Mouse (Mus musculus): ENCODE measurements around the gene Zdhhc17.

Gene Zdhhc17

DNA sequence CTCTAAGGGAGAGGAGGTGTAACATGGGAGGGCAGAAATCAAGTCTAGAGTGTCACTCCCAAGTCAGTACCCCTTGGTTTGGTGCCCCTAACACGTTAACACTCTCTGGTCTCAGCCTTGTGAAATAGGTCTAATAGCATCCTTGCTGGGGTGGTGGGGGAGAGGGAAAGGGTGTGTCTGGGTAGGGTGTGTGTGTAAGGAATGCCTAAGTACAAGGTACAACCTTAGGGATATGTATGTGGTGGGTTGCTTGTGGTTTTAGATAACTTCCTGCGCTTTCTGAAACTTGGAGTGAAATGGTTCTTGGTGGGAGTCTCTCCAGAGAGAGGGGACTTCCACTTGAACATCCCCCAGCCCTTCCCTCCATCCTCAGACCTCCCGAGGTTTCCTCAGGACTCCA is 88.0 kb downstream of the Zdhhc17 start:
- DNase-seq (ENCODE audit: low spot score in 2 of 2) = no peak

DNA sequence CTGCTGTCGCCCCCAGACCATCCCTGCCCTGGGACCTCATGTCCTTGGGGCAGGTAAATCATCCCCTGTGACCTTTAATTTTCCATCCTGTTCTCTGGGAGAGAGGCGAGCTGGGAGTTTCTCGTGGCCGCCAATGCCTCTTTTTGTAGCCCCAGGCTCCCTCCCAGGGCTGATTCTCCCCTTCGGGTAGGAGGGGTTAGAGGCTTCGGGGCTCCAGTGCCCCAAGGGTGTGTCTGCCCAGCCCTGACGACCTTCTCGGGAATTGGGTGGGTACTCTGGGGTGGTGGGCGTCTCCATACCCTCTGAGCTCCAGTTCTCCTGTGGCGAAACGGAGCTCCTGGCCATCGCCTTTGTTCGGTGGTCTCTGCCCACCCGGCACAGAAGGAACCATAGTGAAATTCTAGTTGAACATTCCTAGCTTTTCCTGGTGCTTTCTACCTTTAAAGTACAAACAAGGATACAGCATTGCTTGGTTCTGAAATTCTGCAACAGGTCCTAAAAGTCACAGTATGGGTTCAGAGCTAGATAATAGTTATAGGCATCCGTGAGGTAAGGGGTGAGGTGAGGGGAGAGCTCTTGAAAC is 89.5 kb downstream of the Zdhhc17 start:
- no peak for DNase-seq (ENCODE audit: low spot score in 2 of 2)

DNA sequence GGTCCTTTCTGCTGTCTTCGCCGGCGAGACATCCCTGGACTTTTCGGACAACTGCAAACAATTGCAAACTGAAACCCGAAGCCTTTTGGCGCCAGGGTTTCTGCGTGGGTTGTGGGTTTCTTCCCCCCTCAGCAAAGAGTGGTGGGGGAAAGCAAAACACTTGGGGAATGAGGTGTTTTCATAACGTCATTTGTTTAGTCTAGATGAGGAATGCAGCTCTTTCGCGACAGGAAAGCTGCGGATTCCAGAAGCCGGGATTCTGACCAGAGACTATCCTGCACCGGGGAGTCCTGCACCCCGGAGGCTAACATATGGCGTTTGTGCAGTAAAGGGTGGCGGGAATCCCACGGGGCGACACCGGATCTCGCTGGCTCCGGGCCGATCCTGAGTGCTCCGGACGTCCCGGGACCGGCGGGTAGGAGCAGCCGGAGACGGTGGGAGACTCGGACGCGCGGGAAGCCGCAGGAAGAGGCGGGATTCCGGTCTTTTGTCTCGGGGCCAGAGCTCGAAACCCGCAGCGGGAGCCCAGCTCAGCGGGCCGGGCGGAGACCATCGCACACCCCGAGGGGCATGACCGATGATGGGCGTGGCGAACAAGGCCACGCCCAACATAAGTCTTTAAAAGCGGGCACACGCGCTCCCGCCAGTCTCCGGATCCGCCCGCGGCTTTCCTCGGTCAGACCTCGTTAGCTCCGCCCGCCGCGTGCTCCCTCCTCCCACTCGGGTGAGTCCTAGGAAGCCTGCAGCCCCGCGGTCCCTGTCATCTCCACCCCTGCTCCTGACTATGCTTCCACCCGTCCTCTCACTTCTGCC is 90.2 kb downstream of the Zdhhc17 start, which contains the start of gene Csrp2:
Csrp2 (plus strand) TSS at position 259 of the 813 bp plus-strand sequence.
- peak; percentile 81 to 88 for DNase-seq (ENCODE audit: low spot score in 2 of 2)

DNA sequence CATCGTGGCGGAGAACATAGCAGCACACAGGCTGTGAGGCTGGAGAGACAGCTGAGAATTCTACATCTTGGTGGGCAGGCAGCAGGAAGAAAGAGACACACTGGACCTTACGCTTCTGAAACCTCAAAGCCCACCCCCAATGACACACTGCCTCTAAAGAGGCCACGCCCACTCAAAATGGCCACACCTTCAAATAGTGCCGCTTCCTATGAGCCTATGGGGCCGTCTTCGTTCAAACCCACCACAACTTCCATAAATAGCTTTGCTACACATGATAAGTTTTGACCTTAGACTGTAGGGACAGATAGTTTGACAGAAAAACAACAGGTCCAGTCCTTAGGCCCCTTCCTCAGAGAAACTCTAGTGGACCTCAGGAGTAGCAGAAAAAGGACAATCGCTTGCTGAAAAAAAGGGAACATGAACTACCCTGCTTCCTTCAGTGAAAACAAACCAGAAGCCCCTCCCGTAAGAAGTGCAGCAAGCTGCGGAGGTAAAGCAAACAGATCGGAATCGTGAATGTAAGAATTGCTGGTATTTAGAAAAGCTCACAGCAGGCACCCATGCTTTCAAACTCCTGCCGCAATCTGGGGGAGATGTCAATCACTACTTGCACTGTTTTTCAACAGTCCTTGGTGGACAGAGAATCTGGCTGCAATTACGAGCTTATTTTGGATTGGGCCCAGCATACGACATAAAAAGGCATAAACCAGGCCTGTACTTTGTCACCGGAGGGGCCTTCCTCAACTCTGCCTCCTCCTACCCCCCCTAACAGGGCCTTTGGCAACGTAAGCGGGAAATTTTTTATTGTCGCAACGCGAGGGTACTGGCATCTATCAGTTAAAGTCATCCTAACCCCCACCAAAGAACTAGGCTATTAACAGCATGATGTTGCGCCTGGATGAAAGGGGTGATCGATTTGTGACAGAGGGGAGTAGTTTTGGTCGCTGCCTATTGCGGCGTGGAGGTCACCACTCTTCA is 91.2 kb downstream of the Zdhhc17 start:
- peak; percentile 55 to 69 for DNase-seq (ENCODE audit: low spot score in 2 of 2)

DNA sequence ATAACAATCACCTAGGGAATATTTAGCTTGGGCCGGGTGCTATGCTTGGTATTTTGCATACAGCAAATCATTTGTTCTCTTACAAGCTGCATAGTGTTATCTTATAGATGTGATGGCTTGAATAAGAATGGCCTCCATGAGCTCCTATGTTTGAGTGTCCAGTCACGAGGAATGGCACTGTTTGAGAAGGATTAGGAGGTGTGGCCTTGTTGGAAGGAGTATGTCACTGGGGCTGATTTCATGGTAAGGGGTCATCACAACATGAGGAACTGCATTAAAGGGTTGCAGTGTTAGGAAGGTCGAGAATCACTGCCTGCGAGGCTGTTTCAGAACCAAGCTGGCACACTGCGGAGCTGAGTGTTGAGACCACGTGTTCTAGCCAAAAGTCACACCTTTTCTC is 92.4 kb downstream of the Zdhhc17 start:
- DNase-seq (ENCODE audit: low spot score in 2 of 2) = no peak

DNA sequence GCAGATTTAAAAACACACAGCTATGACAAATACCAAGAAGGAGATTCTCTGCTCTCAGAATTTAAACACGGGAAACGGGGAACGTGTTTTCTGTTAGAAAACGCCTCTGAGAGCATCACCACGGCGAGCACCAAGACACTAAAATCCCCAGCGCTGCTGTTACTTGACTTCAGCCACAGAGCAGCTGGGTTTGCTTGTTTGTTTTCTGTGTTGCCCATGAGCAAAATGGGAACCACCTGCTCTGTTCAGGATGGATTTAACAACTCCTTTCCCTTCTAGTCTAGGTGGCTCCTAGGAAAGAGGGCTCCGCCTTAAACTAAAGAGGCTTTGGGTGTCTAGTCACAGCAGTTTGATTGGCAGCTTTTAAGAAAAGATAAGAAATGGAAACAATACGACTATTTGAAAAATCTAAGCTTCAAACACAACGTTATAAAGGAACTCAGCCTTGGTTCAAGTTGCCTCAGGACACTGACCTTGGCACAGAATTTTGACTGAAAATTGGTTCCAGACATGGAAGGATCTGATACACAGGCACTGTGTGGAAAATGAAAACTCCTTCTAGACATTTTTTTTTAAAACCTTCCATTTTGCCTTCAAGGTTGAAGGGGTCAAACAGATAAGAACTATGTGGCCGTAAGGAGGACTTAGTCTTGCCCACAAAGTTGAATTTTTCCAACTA is 93.1 kb downstream of the Zdhhc17 start:
- no peak for DNase-seq (ENCODE audit: low spot score in 2 of 2)

GRCm38 (mm10) chr10:110903862-110904261 is 106.1 kb downstream of the Zdhhc17 start:
- no peak for DNase-seq (ENCODE audit: low spot score in 2 of 2)

DNA sequence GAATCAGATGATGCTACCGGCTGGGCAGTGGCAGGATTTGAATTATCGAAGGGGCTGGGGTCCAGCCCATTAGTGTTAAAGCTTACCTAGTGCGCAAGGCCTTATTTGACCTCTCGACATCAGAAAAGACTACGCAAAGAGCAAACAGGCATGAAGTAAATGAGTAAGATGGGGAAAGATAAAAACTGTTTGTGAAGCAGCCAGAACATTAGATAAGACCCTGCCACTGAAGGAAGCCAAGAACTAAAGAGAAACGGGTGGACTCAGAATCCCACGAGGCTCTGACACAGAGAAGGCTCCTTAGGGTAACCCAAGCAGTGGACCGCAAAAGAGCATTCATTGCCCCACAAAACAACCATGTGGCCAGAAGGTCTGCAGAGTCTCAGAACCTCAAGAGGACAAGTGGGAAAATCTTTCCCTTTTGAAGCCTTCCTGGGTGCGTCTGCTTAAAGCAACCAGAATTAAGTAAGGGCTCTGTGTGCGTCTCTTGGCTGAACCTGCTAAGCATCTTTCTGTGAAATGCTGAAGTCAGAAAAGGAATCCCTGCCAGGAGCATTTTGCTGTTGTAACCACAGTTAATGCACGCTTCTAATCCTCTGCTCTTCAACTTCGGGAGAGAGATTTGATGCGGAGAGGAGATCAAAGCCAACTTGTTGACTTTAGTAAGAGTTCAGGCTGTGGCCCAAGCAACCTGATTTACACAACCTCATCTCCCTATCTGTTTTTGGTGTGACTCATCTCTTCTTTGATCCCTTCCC is 110.0 kb downstream of the Zdhhc17 start:
- DNase-seq (ENCODE audit: low spot score in 2 of 2) = no peak
